Mouse (Mus musculus) kidney, adult 2 months (tissue): ENCODE results near the gene 4930467E23Rik. TPM values are rescaled to one million over a fixed set of nuclear protein-coding genes. Genes with fewer than 3 reads are reported as not detected.
"Not testable (repeated sequence)": the region's sequence is repeated elsewhere in the genome, so short reads cannot be mapped to it uniquely, and the experiment has no call there.

Experiments used
- DNase-seq: peaks from one replicate; pipeline ENCODE4 v3.0.0; 2021
- H3K27ac ChIP-seq: fragments of 200-500 bp; 2 replicates; pipeline ENCODE4 v1.5.1; 2012; ENCODE audit warnings: low read depth, low read length, control low read depth, inconsistent platforms; ENCODE audit not compliant: insufficient read depth
- H3K27me3 ChIP-seq: fragments of 200-500 bp; replicated peaks from 2 replicates; pipeline ENCODE4 v1.6.1; 2012; ENCODE audit warnings: mild to moderate bottlenecking, moderate library complexity, low read length, inconsistent platforms; ENCODE audit not compliant: control insufficient read depth, insufficient read depth
- H3K36me3 ChIP-seq: fragments of 200-500 bp; 2 replicates; pipeline ENCODE4 v1.6.1; 2012; ENCODE audit warnings: mild to moderate bottlenecking, moderate library complexity, low read length, inconsistent platforms; ENCODE audit not compliant: control insufficient read depth, insufficient read depth
- H3K4me1 ChIP-seq: fragments of 200-500 bp; 2 replicates; pipeline ENCODE4 v1.6.1; 2011; ENCODE audit warnings: low read length; ENCODE audit not compliant: control insufficient read depth, insufficient read depth
- H3K4me3 ChIP-seq: fragments of 200-500 bp; 2 replicates; pipeline ENCODE4 v1.5.1; 2011; ENCODE audit warnings: mild to moderate bottlenecking, low read depth, low read length, control low read depth; ENCODE audit not compliant: insufficient read depth
- CTCF ChIP-seq: fragments of 200-500 bp; conservative IDR thresholded peaks from 2 replicates; pipeline ENCODE4 v1.5.1; 2011; ENCODE audit warnings: low read depth, mild to moderate bottlenecking, control low read depth, low read length, moderate library complexity, mixed read lengths; ENCODE audit not compliant: insufficient read depth, insufficient read length
- POLR2A ChIP-seq: fragments of 200-500 bp; IDR thresholded peaks from one replicate; pipeline ENCODE4 v1.6.1; 2011; ENCODE audit warnings: low read depth, low read length, control low read depth
- WGBS: fragments of 180-500 bp; shearing (Covaris S2); methylation state at CpG from one replicate; pipeline ENCODE4 v1.1.7; 2018; 5-methylcytosine and 5-hydroxymethylcytosine counted together
- polyA plus RNA-seq: library from polyadenylated mRNA; depleted of rRNA; stranded (reverse); fragments of >200 nt; gene quantifications from 2 replicates; pipeline ENCODE4 v1.2.3, GENCODE M21; 2012; rRNA removed

Gene 4930467E23Rik
- polyA plus RNA-seq, 1 experiment: not detected

DNA sequence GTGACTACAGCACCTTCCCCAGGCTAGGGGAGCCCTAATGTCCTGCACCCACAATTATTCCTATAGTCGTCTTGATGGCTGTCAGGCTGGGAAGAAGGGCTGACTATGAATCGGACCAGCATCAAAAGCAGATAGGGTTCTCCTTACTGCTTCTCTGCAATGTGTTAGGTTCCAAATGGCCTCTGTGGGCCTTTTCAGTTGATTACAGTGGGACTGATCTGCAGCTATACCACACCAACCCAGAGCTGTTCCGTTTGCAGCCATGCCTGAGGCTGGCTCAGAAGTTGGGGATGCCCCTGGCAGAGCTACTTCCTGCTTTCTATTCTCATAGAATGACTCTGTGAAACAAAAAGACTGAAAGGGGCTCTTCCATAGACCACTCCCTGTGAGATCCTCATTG lies 53.4 kb downstream of the 4930467E23Rik start:
- not testable (repeated sequence) for H3K36me3 ChIP-seq, H3K4me3 ChIP-seq, H3K27ac ChIP-seq, H3K27me3 ChIP-seq, H3K4me1 ChIP-seq
- DNase-seq: peak; percentile 41
- WGBS: 81% methylated on average over 3 of the region's 3 CpGs

DNA sequence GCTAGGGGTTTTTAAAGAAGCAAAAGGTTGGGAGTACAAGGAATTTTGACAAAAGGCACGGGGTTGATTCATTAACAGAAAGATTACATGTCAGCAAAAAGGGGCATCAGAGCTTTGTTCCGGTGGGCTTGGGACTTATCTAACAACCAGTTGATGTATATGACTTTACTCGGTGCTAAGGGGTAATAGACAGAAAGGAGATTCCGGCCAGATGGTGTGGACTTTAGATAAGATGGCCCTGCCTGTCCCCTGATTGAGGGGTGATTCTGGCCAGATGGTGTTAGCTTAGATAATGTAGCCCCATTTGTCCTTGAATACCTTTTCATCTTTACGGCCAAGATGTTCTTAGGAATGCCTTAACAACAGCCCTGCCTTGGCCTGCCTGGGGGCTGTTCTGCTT lies 54.5 kb downstream of the 4930467E23Rik start:
- H3K4me3 ChIP-seq, DNase-seq, H3K4me1 ChIP-seq, H3K27me3 ChIP-seq, H3K36me3 ChIP-seq, H3K27ac ChIP-seq: not testable (repeated sequence)
- 100% methylated on average over 2 of the region's 5 CpGs for WGBS

DNA sequence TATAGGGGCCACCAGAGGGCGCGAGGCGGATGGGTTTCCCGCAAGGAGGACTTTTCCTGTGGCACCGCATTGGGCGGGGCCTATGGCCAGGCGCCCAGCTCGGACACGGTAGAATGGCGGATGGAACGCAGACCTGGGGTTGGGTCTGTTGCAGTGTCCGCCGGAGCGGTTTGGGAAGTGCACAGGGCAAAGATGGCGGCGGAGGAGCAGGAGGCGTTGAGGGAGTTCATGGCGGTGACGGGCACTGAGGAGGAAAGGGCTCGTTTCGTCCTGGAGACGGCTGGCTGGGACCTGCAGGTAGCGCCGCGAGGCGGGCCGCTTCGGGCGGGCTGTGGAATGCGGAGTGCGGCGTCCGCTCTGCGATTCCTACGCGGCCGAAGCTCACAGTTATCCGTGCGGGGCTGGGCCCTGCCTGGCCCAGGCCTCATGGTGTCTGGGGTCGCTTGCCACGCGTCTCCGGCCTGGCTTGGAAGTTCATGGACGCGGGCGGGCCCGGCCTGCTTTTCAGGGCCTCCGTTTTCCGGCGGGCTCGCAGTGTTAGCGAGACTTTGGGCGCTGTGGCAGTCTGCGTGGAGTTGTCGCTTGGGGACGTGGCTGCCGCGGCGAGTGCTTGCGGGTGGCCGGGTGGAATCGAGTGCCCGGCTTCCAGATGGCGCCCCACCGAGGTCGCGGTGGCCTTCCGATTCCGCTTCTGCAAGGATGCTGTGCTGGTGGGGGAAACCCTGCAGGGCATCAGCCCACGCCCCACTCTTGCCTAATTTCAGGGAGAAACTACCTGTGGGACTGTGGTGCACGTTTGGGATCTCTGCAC lies 55.4 kb downstream of the 4930467E23Rik start:
- H3K27me3 ChIP-seq, H3K36me3 ChIP-seq, H3K4me1 ChIP-seq: not testable (repeated sequence)
- peak overlapping the region; percentile 61 for H3K4me3 ChIP-seq
- H3K27ac ChIP-seq: peak overlapping the region; percentile 42
- TF ChIP-seq CTCF (0 out of 2 replicates have a peak, but pooled peaks have one; percentile 20), POLR2A (peak; percentile 39)
- DNase-seq: peak; percentile 99
- WGBS: 11% methylated on average over 71 of the region's 71 CpGs

DNA sequence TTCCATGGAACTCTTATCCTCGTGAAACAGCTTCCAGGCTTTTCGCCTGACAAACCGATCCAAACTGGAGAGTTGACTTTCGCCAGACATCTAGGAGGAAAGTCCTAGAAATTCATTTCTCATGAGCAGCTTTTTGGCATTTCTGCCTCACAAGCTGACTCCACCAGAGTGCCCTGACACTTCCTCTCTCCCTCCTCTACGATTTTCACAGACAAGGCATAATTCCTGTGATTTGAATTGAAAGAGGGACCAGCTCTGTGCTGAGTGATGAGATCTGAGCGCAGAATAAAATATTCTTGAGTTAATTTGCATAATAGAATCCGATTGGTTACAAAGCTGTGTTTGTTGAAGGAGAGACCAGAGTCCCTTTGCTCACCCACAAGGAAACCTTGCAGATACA lies 63.3 kb downstream of the 4930467E23Rik start:
- H3K36me3 ChIP-seq, H3K27me3 ChIP-seq, H3K4me3 ChIP-seq, H3K4me1 ChIP-seq: not testable (repeated sequence)
- 45% methylated on average over 7 of the region's 7 CpGs for WGBS
- 0 out of 2 replicates have a peak overlapping the region, but pooled peaks have one; percentile 17 for H3K27ac ChIP-seq
- peak; percentile 41 for DNase-seq

Other genes starting within 250 kb of the 4930467E23Rik start
- gene Defb7, start 234.5 kb upstream of the 4930467E23Rik start, polyA plus RNA-seq: not detected in 2 replicates
- gene Gm31371, start 173.8 kb downstream of the 4930467E23Rik start, polyA plus RNA-seq: 0.05 and 0.22 TPM in 2 replicates